Mouse (Mus musculus): ENCODE measurements around the gene Cda.
"Not testable (repeated sequence)": the region's sequence is repeated elsewhere in the genome, so short reads cannot be mapped to it uniquely, and the experiment has no call there.

The Cda gene

GRCm38 (mm10) chr4:138336876-138337275, 30.9 kb downstream of the Cda start:
- in situ Hi-C loops (cut with MboI, MseI), result no loop called here

- in situ Hi-C loops (cut with MboI, MseI), result no loop called here
Measured at GRCm38 (mm10) chr4:138335648-138336047, 32.1 kb downstream of the Cda start.

- in situ Hi-C loops (cut with MboI, MseI), result no loop called here
Measured at GRCm38 (mm10) chr4:138335036-138335435, 32.8 kb downstream of the Cda start.

GRCm38 (mm10) chr4:138333135-138333534, 34.7 kb downstream of the Cda start:
- in situ Hi-C loops (cut with MboI, MseI), result no loop called here

GRCm38 (mm10) chr4:138331647-138332046, 36.1 kb downstream of the Cda start:
- in situ Hi-C loops (cut with MboI, MseI), result no loop called here

- in situ Hi-C loops (cut with MboI, MseI), result no loop called here
Measured at GRCm38 (mm10) chr4:138330264-138330671, 37.5 kb downstream of the Cda start.

- in situ Hi-C loops (cut with MboI, MseI), result no loop called here
Measured at GRCm38 (mm10) chr4:138327891-138328470, 39.8 kb downstream of the Cda start.

- in situ Hi-C loops (cut with MboI, MseI), result not testable (repeated sequence)
Measured at GRCm38 (mm10) chr4:138327155-138327554, 40.6 kb downstream of the Cda start.

- in situ Hi-C loops (cut with MboI, MseI), result no loop called here
Measured at GRCm38 (mm10) chr4:138326077-138326695, 41.6 kb downstream of the Cda start, which contains the start of gene Pink1. TSS of gene Pink1 (minus strand) at chr4:138326307.

GRCm38 (mm10) chr4:138325466-138326076, 42.2 kb downstream of the Cda start:
- in situ Hi-C loops (cut with MboI, MseI), result no loop called here

- in situ Hi-C loops (cut with MboI, MseI), result no loop called here
Measured at GRCm38 (mm10) chr4:138324451-138324850, 43.3 kb downstream of the Cda start.

- in situ Hi-C loops (cut with MboI, MseI), result no loop called here
Measured at GRCm38 (mm10) chr4:138323753-138324152, 44.0 kb downstream of the Cda start.

- in situ Hi-C loops (cut with MboI, MseI), result no loop called here
Measured at GRCm38 (mm10) chr4:138322692-138323091, 45.1 kb downstream of the Cda start.

GRCm38 (mm10) chr4:138321488-138321887, 46.3 kb downstream of the Cda start:
- in situ Hi-C loops (cut with MboI, MseI), result no loop called here

GRCm38 (mm10) chr4:138320711-138321110, 47.1 kb downstream of the Cda start:
- in situ Hi-C loops (cut with MboI, MseI), result no loop called here

- in situ Hi-C loops (cut with MboI, MseI), result no loop called here
Measured at GRCm38 (mm10) chr4:138319508-138319907, 48.3 kb downstream of the Cda start.

- in situ Hi-C loops (cut with MboI, MseI), result no loop called here
Measured at GRCm38 (mm10) chr4:138318509-138319266, 49.1 kb downstream of the Cda start.

GRCm38 (mm10) chr4:138316369-138316768, 51.4 kb downstream of the Cda start:
- in situ Hi-C loops (cut with MboI, MseI), result no loop called here

- in situ Hi-C loops (cut with MboI, MseI), result no loop called here
Measured at GRCm38 (mm10) chr4:138315781-138316180, 52.0 kb downstream of the Cda start.

- in situ Hi-C loops (cut with MboI, MseI), result no loop called here
Measured at GRCm38 (mm10) chr4:138313795-138314194, 54.0 kb downstream of the Cda start.

- in situ Hi-C loops (cut with MboI, MseI), result no loop called here
Measured at GRCm38 (mm10) chr4:138313021-138313420, 54.8 kb downstream of the Cda start.

- in situ Hi-C loops (cut with MboI, MseI), result no loop called here
Measured at GRCm38 (mm10) chr4:138312105-138312504, 55.7 kb downstream of the Cda start.

Measured in regulatory T cell (primary cell).